Mouse (Mus musculus) G1E (cell line): ENCODE measurements around the gene Nck2. TPM values are rescaled to one million over a fixed set of nuclear protein-coding genes. Genes with fewer than 3 reads are reported as not detected.
A peak's percentile ranks its signal among the peaks of the same experiment; 100 is the strongest.

Source experiments
- ATAC-seq: 2 replicates; pipeline ENCODE4 v1.8.0; 2016; ENCODE audit warnings: mild to moderate bottlenecking; ENCODE audit not compliant: insufficient number of reproducible peaks, poor library complexity, low FRiP score, severe bottlenecking; ENCODE audit errors: extremely low read depth
- DNase-seq: peaks from one replicate; pipeline ENCODE4 v3.0.0; 2012; ENCODE audit warnings: low spot score
- H3K27me3 ChIP-seq: 2 replicates; pipeline ENCODE4 v1.6.1; 2012; ENCODE audit warnings: mild to moderate bottlenecking, low read length, inconsistent platforms; ENCODE audit not compliant: insufficient read depth
- H3K36me3 ChIP-seq: replicated peaks from 2 replicates; pipeline ENCODE3; 2012; ENCODE audit warnings: mild to moderate bottlenecking, inconsistent platforms
- H3K4me1 ChIP-seq: 2 replicates; pipeline ENCODE4 v1.6.1; 2012; ENCODE audit warnings: low read depth, low read length, inconsistent platforms, mixed read lengths; ENCODE audit not compliant: insufficient read depth
- H3K4me3 ChIP-seq: 2 replicates; pipeline ENCODE4 v1.5.1; 2012; ENCODE audit warnings: low read depth, mild to moderate bottlenecking, inconsistent platforms, low read length, moderate library complexity, mixed read lengths
- H3K9me3 ChIP-seq: replicated peaks from 2 replicates; pipeline ENCODE4 v1.6.1; 2012; ENCODE audit warnings: inconsistent platforms
- CTCF ChIP-seq: IDR thresholded peaks from 2 replicates; pipeline ENCODE4 v1.5.1; 2012; ENCODE audit warnings: low read depth, low read length, inconsistent platforms, mixed read lengths
- GATA1 ChIP-seq: IDR thresholded peaks from 2 replicates; pipeline ENCODE4 v1.6.1; 2012; ENCODE audit warnings: borderline replicate concordance, low read length, inconsistent platforms, mixed read lengths
- GATA2 ChIP-seq: IDR thresholded peaks from 2 replicates; pipeline ENCODE4 v1.6.1; 2012; ENCODE audit warnings: low read depth, low read length, inconsistent platforms, borderline replicate concordance
- POLR2AphosphoS5 ChIP-seq: IDR thresholded peaks from 2 replicates; pipeline ENCODE4 v1.6.1; 2012; ENCODE audit warnings: low read depth, low read length, inconsistent platforms; ENCODE audit not compliant: insufficient replicate concordance
- TAL1 ChIP-seq: conservative IDR thresholded peaks from 2 replicates; pipeline ENCODE4 v1.6.1; 2012; ENCODE audit warnings: low read depth, low read length, inconsistent platforms, mixed read lengths
- polyA plus RNA-seq: library from polyadenylated mRNA; stranded (reverse); fragments of >175 nt; gene quantifications from 2 replicates; pipeline ENCODE4 v1.2.3, GENCODE M21; 2012
- total RNA-seq, 2 experiments: library from RNA; stranded (forward) in 1 of 2; stranded (reverse) in 1 of 2; fragments of 200-1000 nt in 1 of 2; fragments of >200 nt in 1 of 2; fragmentation: Nextera tagmentation in 1 of 2; gene quantifications; 2 replicates each; pipeline ENCODE4 v1.2.3; 2014 to 2017

The Nck2 gene
- total and polyA plus RNA-seq, 3 experiments, result 45.3 to 101 (median 54.4) TPM

DNA sequence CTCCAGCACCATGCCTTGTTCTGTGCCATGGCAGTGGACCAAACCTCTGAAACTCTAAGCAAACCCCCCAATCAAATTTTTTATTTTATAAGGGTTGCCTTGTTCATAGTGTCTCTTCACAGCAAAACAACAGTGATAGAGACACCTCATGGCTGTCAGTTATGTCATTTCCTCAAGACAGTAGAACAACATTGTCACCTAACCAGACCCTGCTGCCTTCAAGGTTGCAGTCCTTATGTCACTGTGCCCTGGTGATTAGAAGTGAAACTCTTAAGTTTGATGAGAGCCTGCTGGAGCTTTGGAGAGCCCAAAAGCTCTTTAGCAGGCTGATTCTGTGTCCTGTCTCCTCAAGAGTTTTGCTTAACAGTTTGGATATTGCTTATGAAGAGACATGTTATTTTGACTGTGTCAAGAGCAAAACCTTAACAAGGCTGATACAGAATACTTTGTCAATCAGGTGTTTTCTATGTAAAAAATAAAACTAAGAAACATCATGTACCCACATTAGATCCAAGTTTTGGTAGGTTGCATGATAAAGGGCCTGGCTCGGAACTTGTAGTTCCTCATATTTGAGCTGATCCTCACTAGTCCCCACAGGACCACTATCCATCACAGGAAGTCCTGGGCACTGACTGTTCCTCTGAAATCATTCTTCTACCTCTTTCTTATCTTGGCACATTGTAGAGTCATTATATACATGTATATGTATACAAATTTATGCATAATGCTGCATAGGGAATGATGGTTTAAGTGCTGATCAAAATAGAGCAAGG lies 76.0 kb downstream of the Nck2 start:
- H3K9me3 ChIP-seq, result no peaks in the 10 kb centered on the region
- no peak for TF ChIP-seq CTCF
- TF ChIP-seq GATA1, result no peak
- no peak for DNase-seq
- H3K4me1 ChIP-seq, result peaks cover 62% of the 10 kb centered on the region
- peaks cover 41% of the 10 kb centered on the region for H3K36me3 ChIP-seq
- H3K27me3 ChIP-seq, result no peaks in the 10 kb centered on the region
- ATAC-seq, result peak; percentile 4; the same call in 1 of the 2 replicates
- H3K4me3 ChIP-seq, result no peak overlapping the region

DNA sequence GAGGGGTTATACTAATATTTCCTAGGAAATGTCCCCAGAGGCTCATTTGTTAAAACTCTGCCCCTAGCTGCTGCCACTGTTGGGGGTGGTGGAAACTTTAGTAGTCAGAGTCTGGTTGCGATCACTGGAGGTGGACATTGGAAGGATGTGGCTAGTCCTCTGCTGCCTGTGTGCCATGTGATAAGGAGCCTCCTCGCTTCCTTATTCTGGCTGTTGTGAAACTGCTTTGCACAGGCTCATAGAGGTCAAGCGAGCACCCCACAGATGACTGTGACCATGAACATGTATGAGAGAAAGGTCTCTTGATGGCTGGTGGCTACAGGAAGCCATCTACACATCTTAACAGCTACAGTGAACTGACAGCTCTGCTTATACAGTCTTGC lies 76.6 kb downstream of the Nck2 start:
- TF ChIP-seq CTCF, result no peak
- TF ChIP-seq TAL1, result peak; percentile 73
- no peaks in the 10 kb centered on the region for H3K27me3 ChIP-seq
- H3K36me3 ChIP-seq, result peaks cover 46% of the 10 kb centered on the region
- DNase-seq (peak; percentile 33), ATAC-seq (peak; percentile 75)
- no peaks in the 10 kb centered on the region for H3K9me3 ChIP-seq
- H3K4me1 ChIP-seq, result peaks cover 67% of the 10 kb centered on the region
- H3K4me3 ChIP-seq, result peak overlapping the region; percentile 14; the same call in 1 of the 2 replicates

DNA sequence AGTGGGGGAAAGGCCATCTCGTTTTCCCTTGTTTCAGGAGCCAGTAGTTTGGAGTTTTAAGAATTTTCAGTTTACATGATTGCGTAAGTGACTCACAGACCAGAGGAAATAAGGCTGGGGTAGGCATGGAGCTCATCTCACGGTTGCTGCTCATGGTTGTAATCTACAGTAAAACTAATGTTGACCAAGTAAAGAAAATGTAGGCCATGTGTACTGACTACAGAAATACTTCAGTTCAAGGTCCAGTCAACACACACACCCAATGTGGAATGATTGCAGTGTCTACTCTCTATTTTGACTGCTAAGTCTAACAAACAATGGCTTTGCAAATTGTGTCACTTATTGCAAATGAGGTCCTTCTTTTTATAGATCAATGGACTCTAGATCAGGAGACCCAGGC lies 77.1 kb downstream of the Nck2 start:
- ATAC-seq (no peak), DNase-seq (no peak)
- H3K4me1 ChIP-seq, result peaks cover 68% of the 10 kb centered on the region
- no peak overlapping the region for H3K4me3 ChIP-seq
- H3K9me3 ChIP-seq, result no peaks in the 10 kb centered on the region
- H3K36me3 ChIP-seq, result peaks cover 50% of the 10 kb centered on the region
- no peak for TF ChIP-seq CTCF
- TF ChIP-seq POLR2AphosphoS5, result no peak
- no peak for TF ChIP-seq TAL1
- no peak for TF ChIP-seq GATA2
- TF ChIP-seq GATA1, result no peak
- H3K27me3 ChIP-seq, result no peaks in the 10 kb centered on the region

DNA sequence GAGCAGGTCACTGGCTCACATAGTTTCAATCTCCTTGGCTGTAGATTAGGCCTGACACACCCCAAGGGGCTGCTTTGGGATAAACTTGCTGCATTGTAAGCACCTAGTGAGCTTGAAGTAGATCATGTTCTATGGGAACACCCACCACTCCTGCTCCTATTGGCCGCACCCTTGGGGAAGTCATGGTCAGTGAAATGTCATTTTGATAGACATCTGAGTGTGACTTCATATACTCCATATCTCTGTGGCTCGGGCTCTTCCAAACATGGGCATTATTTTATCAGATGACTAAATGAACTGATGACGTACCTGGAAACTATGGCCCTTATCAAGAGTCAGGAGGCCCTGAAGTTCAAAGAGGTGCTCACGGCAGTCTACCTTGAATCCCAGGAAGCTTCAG lies 77.6 kb downstream of the Nck2 start:
- H3K36me3 ChIP-seq, result peaks cover 52% of the 10 kb centered on the region
- H3K9me3 ChIP-seq, result no peaks in the 10 kb centered on the region
- no peak overlapping the region for H3K4me3 ChIP-seq
- H3K4me1 ChIP-seq, result peaks cover 70% of the 10 kb centered on the region
- TF ChIP-seq CTCF (no peak), POLR2AphosphoS5 (no peak), GATA1 (no peak), GATA2 (no peak), TAL1 (no peak)
- no peaks in the 10 kb centered on the region for H3K27me3 ChIP-seq
- ATAC-seq (peak; percentile 41), DNase-seq (no peak)

DNA sequence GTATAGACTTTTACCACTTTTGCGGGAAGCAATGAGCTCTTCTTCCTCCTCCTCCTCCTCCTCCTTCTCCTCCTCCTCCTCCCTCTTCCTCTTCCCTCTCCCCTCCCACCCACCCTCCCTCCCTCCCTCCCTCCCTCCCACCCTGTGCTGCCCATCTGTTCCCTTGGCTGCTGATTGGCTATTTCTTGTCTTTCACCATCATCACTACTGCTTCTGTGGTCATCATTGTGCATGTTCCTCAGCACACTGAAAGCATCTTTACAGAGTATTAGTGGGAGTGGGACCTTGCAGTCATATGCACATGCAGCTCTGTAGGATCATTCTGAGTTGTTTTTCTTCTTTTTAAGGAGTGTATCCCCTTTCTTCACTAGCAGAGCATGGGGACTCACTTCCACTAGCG lies 78.6 kb downstream of the Nck2 start:
- H3K36me3 ChIP-seq, result peaks cover 55% of the 10 kb centered on the region
- ATAC-seq (no peak), DNase-seq (no peak)
- no peak for TF ChIP-seq GATA2
- TF ChIP-seq TAL1, result no peak
- no peak for TF ChIP-seq POLR2AphosphoS5
- TF ChIP-seq CTCF, result no peak
- no peak for TF ChIP-seq GATA1
- H3K27me3 ChIP-seq, result no peaks in the 10 kb centered on the region
- H3K4me1 ChIP-seq, result peaks cover 65% of the 10 kb centered on the region
- H3K4me3 ChIP-seq, result no peak overlapping the region
- H3K9me3 ChIP-seq, result no peaks in the 10 kb centered on the region

DNA sequence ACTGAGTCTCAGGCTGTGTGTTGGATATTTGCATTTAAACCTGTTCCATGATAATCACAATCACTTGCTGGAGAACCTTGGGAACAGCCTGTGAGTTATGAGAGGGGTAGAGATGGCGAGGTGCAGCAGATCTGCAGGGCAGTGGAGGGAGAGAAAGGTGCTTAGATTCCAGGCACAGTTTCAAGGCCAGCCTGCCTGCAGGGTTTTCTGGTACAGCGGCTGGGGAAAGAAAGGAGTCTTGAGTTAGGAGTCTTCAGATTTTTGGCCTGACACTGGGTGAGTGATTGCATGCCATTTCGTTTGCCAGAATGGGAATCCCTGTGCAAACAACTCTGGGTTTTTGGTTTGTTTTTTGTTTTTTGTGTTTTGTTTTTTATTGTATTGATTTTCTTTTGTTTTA lies 80.0 kb downstream of the Nck2 start:
- Histone ChIP-seq H3K4me1 (peaks cover 62% of the 10 kb centered on the region), H3K36me3 (peaks cover 62% of the 10 kb centered on the region), H3K4me3 (no peak overlapping the region), H3K27me3 (no peaks in the 10 kb centered on the region), H3K9me3 (no peaks in the 10 kb centered on the region)
- TF ChIP-seq GATA1 (no peak), CTCF (no peak), TAL1 (no peak), POLR2AphosphoS5 (no peak), GATA2 (no peak)
- DNase-seq, result no peak
- no peak for ATAC-seq

DNA sequence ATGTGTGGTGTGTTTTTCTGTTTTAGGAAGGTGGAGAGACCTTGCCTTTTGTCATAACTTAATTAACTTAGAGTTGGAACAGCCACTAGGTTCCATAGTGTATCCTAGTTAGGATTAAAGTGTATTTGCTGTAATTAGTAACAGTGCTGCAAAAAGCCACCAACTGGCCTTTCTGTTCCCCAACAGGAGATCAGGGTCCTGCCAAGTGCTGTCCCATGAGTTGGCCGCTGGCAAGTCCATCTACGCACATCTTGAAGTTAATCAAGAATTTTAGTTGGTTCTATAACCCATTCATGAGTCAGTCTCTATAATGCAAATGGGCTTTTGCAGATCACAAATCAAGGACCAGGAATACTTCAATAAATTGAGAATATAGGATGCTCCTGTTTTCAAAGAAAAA lies 83.9 kb downstream of the Nck2 start:
- ATAC-seq (no peak), DNase-seq (no peak)
- no peaks in the 10 kb centered on the region for H3K9me3 ChIP-seq
- peaks cover 52% of the 10 kb centered on the region for H3K4me1 ChIP-seq
- H3K36me3 ChIP-seq, result peaks cover 62% of the 10 kb centered on the region
- no peaks in the 10 kb centered on the region for H3K27me3 ChIP-seq
- H3K4me3 ChIP-seq, result no peak overlapping the region
- no peak for TF ChIP-seq POLR2AphosphoS5
- no peak for TF ChIP-seq GATA1
- TF ChIP-seq CTCF, result no peak
- no peak for TF ChIP-seq GATA2
- TF ChIP-seq TAL1, result no peak
